Mouse (Mus musculus) limb, embryonic 11.5 days (tissue): ENCODE data around the gene Pdcd2. TPM values are rescaled to one million over a fixed set of nuclear protein-coding genes. Genes with fewer than 3 reads are reported as not detected.

Source experiments
- ATAC-seq: fragments of 200-750 bp; cut with Nextera tagmentation; 2 replicates; pipeline ENCODE4 v1.8.0; 2017; ENCODE audit warnings: low read depth; ENCODE audit not compliant: insufficient number of reproducible peaks, low FRiP score, low TSS enrichment
- DNase-seq: peaks from one replicate; pipeline ENCODE4 v3.0.0-alpha.2; 2015; ENCODE audit warnings: low spot score
- H3K27ac ChIP-seq: fragments of 300-500 bp; sonication (generic); replicated peaks from 2 replicates; pipeline ENCODE4 v1.5.1; 2014; ENCODE audit warnings: low read depth, mild to moderate bottlenecking, low read length
- H3K27me3 ChIP-seq: fragments of 300-500 bp; sonication (generic); 2 replicates; pipeline ENCODE4 v1.6.1; 2014; ENCODE audit warnings: mild to moderate bottlenecking, low read length, mixed read lengths; ENCODE audit not compliant: control insufficient read depth, insufficient read depth
- H3K36me3 ChIP-seq: fragments of 300-500 bp; sonication (generic); 2 replicates; pipeline ENCODE4 v1.6.1; 2014; ENCODE audit warnings: mild to moderate bottlenecking, low read length, moderate library complexity, mixed read lengths; ENCODE audit not compliant: control insufficient read depth, insufficient read depth
- H3K4me1 ChIP-seq: fragments of 300-500 bp; sonication (generic); 2 replicates; pipeline ENCODE4 v1.6.1; 2014; ENCODE audit warnings: low read length, mixed read lengths; ENCODE audit not compliant: control insufficient read depth, insufficient read depth
- H3K4me2 ChIP-seq: fragments of 300-500 bp; sonication (generic); 2 replicates; pipeline ENCODE4 v1.6.1; 2014; ENCODE audit warnings: low read depth, mild to moderate bottlenecking, moderate library complexity; ENCODE audit not compliant: severe bottlenecking
- H3K4me3 ChIP-seq: fragments of 300-500 bp; sonication (generic); 2 replicates; pipeline ENCODE4 v1.5.1; 2014; ENCODE audit warnings: low read depth, low read length
- H3K9ac ChIP-seq: fragments of 300-500 bp; sonication (generic); 2 replicates; pipeline ENCODE4 v1.6.1; 2014; ENCODE audit warnings: mild to moderate bottlenecking, low read length
- H3K9me3 ChIP-seq: fragments of 300-500 bp; sonication (generic); 2 replicates; pipeline ENCODE4 v1.6.1; 2016; ENCODE audit warnings: low read length; ENCODE audit not compliant: control insufficient read depth
- WGBS: fragments of 180-500 bp; shearing (Covaris S2); extraction: QIAGEN DNeasy Blood & Tissue Kit; methylation state at CpG from one replicate; pipeline ENCODE4 v1.1.7; 2014; 5-methylcytosine and 5-hydroxymethylcytosine counted together
- polyA plus RNA-seq: library from polyadenylated mRNA; unstranded; fragments of >200 nt; fragmentation: Nextera tagmentation; extraction: Ambion mirVana; gene quantifications from 2 replicates; pipeline ENCODE4 v1.2.1, GENCODE M21; 2014

Pdcd2 gene
- polyA plus RNA-seq, 1 experiment from 2014 or later, result 53.8 TPM

DNA sequence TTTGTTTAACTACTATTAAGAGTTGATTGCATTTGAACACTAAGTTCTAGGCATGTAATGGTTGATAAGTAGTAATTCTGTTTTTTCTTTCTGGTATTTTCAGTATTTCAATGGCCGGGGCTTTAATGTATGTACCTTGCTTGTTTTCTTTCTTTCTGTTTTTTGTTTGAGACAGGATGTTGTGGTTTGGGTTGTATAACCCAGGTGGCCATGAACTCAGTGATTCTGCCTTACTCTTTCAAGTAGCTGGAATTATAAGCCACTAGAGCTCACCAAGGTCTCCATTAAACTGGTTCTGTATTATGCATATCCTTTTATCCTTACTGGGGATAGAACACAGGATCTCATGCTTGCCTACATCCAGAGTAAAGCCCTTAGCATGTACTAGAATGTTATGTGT is 8.3 kb downstream of the Pdcd2 start:
- Histone ChIP-seq H3K9ac (no peak overlapping the region), H3K4me2 (no peak overlapping the region), H3K9me3 (no peaks in the 10 kb centered on the region), H3K4me1 (no peaks in the 10 kb centered on the region), H3K36me3 (peaks cover 31% of the 10 kb centered on the region; the same call in 1 of the 2 replicates), H3K4me3 (no peak overlapping the region), H3K27ac (no peak overlapping the region), H3K27me3 (no peaks in the 10 kb centered on the region)
- ATAC-seq, result no peak
- DNase-seq, result no peak
- 96% methylated on average over 1 of the region's 1 CpGs for WGBS

DNA sequence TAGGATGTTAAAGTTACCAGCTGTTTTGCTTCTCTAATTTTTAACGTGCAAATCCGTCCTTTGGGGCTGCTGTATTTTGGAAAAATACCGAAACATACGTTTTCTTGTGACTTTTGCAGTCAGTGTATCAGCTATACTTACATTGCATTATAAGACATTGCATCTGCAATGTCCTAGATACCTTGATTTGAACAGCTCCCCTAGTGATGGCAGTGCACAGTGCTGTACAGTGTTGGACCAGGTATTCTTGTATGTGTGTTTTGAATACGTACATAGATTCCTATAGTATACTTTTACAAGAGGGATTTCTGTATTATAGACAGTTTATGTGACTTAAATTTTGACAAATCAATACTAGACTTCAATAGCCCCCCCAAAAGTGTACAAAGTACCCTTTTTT is 8.9 kb downstream of the Pdcd2 start:
- Histone ChIP-seq H3K4me1 (no peaks in the 10 kb centered on the region), H3K27me3 (no peaks in the 10 kb centered on the region), H3K4me2 (no peak overlapping the region), H3K9ac (no peak overlapping the region), H3K4me3 (no peak overlapping the region), H3K27ac (no peak overlapping the region), H3K9me3 (no peaks in the 10 kb centered on the region), H3K36me3 (peaks cover 31% of the 10 kb centered on the region; the same call in 1 of the 2 replicates)
- 91% methylated on average over 5 of the region's 5 CpGs for WGBS
- DNase-seq (no peak), ATAC-seq (no peak)

DNA sequence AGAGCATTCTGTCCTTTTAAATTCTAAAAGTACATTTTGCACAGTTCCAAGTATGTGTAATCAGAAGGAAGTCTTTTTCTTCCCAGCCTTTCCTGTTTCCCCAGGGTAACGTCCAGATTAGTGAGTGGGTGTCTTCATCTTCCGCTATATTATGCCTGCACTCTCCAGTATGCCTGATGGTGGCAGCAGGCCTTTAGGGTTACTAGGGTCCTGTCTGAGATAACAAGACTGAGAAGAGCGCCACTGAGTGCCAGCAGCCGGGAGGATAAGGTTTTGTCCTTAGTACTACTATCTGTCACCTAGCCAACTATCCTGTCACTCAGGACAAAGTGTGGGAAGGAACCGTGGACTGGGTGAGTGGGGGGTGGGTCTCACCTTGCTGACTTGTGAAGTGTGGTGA is 9.3 kb downstream of the Pdcd2 start:
- no peak for DNase-seq
- H3K9me3 ChIP-seq, result no peaks in the 10 kb centered on the region
- no peak for ATAC-seq
- 87% methylated on average over 5 of the region's 5 CpGs for WGBS
- peaks cover 33% of the 10 kb centered on the region; the same call in 1 of the 2 replicates for H3K36me3 ChIP-seq
- H3K4me1 ChIP-seq, result no peaks in the 10 kb centered on the region
- H3K9ac ChIP-seq, result no peak overlapping the region
- no peak overlapping the region for H3K4me2 ChIP-seq
- no peaks in the 10 kb centered on the region for H3K27me3 ChIP-seq
- no peak overlapping the region for H3K27ac ChIP-seq
- H3K4me3 ChIP-seq, result no peak overlapping the region

DNA sequence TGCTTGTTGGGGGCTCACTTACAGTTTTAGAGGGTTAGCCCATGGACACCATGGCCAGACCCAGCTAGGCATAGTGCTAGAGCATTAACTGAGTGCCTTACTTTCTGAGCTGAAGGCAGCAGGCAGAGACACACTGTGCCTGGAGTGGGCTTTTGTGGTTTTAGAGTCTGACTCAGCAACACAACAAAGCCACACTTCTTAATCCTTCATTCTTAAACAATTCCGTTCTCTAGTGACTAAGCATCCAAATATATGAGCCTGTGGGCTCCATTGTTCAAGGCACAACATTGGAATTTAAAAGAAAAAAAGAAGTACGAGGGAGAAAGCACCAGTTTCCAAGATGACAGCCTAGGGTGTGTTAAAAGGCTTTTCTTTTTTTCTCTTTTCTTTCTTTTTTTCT is 16.4 kb downstream of the Pdcd2 start:
- no peak for ATAC-seq
- Histone ChIP-seq H3K36me3 (peaks cover 37% of the 10 kb centered on the region), H3K27ac (no peak overlapping the region), H3K9me3 (no peaks in the 10 kb centered on the region), H3K4me1 (no peaks in the 10 kb centered on the region), H3K9ac (no peak overlapping the region), H3K4me2 (no peak overlapping the region), H3K27me3 (no peaks in the 10 kb centered on the region), H3K4me3 (no peak overlapping the region)
- DNase-seq, result no peak
- 87% methylated on average over 2 of the region's 2 CpGs for WGBS

DNA sequence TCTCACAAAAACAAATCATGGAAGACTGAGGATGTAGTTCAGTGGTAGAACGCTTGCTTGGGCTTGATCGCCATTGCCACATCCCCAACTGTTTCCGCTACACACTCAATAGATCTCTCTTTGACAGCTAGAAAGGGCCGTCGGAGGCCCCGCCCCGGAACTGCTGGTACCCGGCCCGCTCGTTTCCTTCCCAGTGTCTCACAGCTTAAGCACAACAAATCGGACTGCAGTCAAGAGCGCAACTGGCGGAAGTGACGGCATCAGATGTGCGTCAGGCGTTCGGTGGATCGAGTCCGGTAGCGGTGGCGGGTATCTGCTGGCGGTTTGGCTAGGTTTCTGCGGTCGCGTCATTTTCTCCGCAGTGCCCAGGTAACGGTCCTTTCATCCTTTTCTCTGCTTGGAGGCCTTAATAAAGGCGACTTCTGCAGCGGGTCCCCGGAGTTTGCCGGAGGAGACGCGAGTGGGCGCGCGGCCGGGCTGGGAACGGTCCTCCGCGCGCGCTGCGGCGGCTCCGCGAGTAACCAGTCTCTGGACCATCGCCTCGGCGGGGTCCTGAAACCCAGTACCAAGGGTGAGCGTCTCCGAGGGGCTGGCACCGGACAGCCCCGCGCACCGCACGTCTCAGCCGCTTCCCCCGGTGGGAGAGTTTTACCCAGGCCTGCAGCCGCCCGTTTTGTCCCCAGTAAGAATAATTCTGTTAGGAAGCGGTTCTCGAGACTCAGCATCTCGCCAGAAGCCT is 27.3 kb downstream of the Pdcd2 start, which contains the start of the genes Psmb1 and Tbp:
Gene Psmb1 (minus strand): TSS at position 96 of the 739 bp plus-strand sequence.
Gene Tbp (plus strand): TSS at position 233 of the 739 bp plus-strand sequence.
- peak; percentile 95 for ATAC-seq
- peak; percentile 99 for DNase-seq
- under 1% methylated on average over 63 of the region's 63 CpGs for WGBS
- H3K4me1 ChIP-seq, result peaks cover 17% of the 10 kb centered on the region
- peak within 1 kb of the TSS; percentile 63 for H3K4me2 ChIP-seq
- H3K36me3 ChIP-seq, result peaks cover 10% of the 10 kb centered on the region; the same call in 1 of the 2 replicates
- H3K4me3 ChIP-seq, result peak within 1 kb of the TSS; percentile 98
- no peaks in the 10 kb centered on the region for H3K27me3 ChIP-seq
- H3K9ac ChIP-seq, result peak within 1 kb of the TSS; percentile 89
- no peaks in the 10 kb centered on the region for H3K9me3 ChIP-seq
- H3K27ac ChIP-seq, result 0 out of 2 replicates have a peak within 1 kb of the TSS, but pooled peaks have one; percentile 14

DNA sequence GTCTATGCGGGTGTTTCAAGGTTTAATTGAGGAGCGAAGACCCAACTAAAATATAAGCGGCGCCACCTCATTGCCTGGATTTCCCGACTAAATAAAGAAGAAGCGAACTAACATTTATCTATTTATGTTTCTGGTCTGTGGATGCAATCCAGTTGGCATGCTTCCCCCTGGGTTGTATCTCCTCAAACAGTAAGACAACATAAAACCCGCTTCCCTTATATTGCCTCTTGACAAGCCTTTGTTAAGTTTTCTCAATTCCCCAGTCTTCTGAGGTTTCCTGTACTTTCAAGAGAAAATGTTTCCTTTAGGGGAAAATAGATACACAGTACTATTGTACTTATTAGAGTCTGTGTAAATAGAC is 28.4 kb downstream of the Pdcd2 start:
- peak overlapping the region; percentile 81 for H3K4me3 ChIP-seq
- ATAC-seq, result no peak
- no peaks in the 10 kb centered on the region for H3K27me3 ChIP-seq
- WGBS, result 40% methylated on average over 7 of the region's 7 CpGs
- peak overlapping the region; percentile 49 for H3K4me2 ChIP-seq
- H3K4me1 ChIP-seq, result peaks cover 17% of the 10 kb centered on the region
- H3K9ac ChIP-seq, result peak overlapping the region; percentile 84
- DNase-seq, result no peak
- no peaks in the 10 kb centered on the region for H3K9me3 ChIP-seq
- no peak overlapping the region for H3K27ac ChIP-seq
- H3K36me3 ChIP-seq, result peaks cover 4% of the 10 kb centered on the region; the same call in 1 of the 2 replicates

DNA sequence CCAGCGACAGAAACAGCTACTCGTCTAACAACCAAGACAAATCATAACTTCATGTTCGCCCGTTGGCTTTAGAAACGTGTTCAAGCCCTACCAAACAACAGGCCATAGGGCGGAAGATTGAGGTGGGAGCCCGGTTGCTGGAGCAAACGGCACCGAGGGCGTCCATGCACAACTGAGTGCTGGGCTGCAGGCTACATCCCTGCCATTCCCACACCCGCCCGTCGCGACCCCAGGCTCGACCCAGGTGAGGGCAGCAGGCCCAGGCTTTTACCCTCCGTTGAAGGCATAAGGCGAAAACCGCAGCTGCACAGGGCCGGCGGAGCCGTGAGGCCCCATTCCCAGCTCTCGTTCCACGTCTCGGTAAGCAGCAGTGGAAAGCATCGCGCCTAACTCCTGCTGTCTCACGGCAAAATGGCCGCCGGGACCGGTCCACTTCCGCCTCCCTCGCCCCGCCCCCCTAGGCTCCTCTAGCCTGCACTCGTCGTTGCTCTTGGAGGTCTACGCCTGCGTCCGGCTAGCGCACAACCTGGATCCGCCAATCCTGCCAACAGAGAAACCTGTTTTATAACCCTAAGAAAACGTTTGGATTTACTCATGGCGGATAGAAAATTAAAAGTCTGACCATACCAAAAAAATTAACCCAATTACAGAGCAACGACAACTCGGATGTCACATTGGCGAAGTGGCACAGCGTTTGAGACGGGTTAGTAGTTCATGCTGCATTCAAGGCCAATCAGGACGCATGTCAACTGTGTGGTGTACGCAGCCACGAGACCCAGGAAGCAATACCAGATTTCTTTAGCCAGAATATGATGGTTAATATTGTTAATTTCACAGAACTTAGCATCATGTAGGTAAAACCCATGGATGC is 29.0 kb downstream of the Pdcd2 start:
- under 1% methylated on average over 50 of the region's 50 CpGs for WGBS
- Histone ChIP-seq H3K27me3 (no peaks in the 10 kb centered on the region), H3K4me3 (peak overlapping the region; percentile 81), H3K27ac (peak overlapping the region; percentile 78; the same call in 1 of the 2 replicates), H3K36me3 (peaks cover 5% of the 10 kb centered on the region; the same call in 1 of the 2 replicates), H3K9ac (peak overlapping the region; percentile 84), H3K4me1 (peaks cover 17% of the 10 kb centered on the region), H3K9me3 (no peaks in the 10 kb centered on the region), H3K4me2 (peak overlapping the region; percentile 60)
- peak; percentile 96 for DNase-seq
- ATAC-seq, result peak; percentile 94

DNA sequence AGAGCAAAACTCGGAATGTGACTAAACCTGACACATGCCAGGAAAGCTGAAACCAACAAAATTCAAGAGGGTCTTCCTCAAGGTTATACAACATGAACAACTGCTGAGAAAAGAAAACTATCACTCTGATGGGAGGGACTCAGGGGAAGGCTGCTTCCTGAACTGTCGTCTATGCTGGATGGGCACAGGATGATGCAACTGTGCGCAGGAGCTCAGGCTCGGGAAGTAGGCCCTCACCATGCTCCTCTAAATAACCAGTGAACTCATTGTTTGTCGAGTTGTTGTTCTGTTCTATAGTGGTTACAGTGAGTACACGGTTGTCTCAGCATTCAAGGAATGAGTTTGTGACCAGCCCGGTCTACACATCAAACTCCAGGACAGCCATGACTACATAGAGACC is 36.6 kb downstream of the Pdcd2 start:
- H3K9ac ChIP-seq, result no peak overlapping the region
- no peak overlapping the region for H3K4me3 ChIP-seq
- ATAC-seq, result no peak
- no peak overlapping the region for H3K4me2 ChIP-seq
- no peak for DNase-seq
- H3K27me3 ChIP-seq, result no peaks in the 10 kb centered on the region
- H3K36me3 ChIP-seq, result peaks cover 27% of the 10 kb centered on the region; the same call in 1 of the 2 replicates
- H3K4me1 ChIP-seq, result no peaks in the 10 kb centered on the region
- no peaks in the 10 kb centered on the region for H3K9me3 ChIP-seq
- H3K27ac ChIP-seq, result no peak overlapping the region
- WGBS, result 94% methylated on average over 7 of the region's 7 CpGs
